Mouse (Mus musculus): Measurements from ENCODE around the gene Arntl.

Gene Arntl

GRCm38 (mm10) chr7:113206644-113207470, at the start of gene Arntl:
Gene Arntl, plus strand, starts transcription at chr7:113207465.
- peak; percentile 98 for DNase-seq (ENCODE audit: low spot score)

GRCm38 (mm10) chr7:113161077-113161698, 46.1 kb upstream of the Arntl start:
- DNase-seq (ENCODE audit: low spot score): no peak

GRCm38 (mm10) chr7:113164719-113165118, 42.5 kb upstream of the Arntl start:
- no peak for DNase-seq (ENCODE audit: low spot score)

GRCm38 (mm10) chr7:113167092-113167491, 40.2 kb upstream of the Arntl start:
- DNase-seq (ENCODE audit: low spot score): peak; percentile 52

- no peak for DNase-seq (ENCODE audit: low spot score)
These were observed 38.7 kb upstream of the Arntl start for GRCm38 (mm10) chr7:113168609-113169008.

- peak; percentile 32 for DNase-seq (ENCODE audit: low spot score)
These were observed 34.8 kb upstream of the Arntl start for GRCm38 (mm10) chr7:113172425-113172824.

GRCm38 (mm10) chr7:113175481-113175880, 31.8 kb upstream of the Arntl start:
- DNase-seq (ENCODE audit: low spot score): no peak

GRCm38 (mm10) chr7:113178073-113178472, 29.2 kb upstream of the Arntl start:
- no peak for DNase-seq (ENCODE audit: low spot score)

GRCm38 (mm10) chr7:113183787-113184186, 23.5 kb upstream of the Arntl start:
- DNase-seq (ENCODE audit: low spot score): no peak

- DNase-seq (ENCODE audit: low spot score): no peak
These were observed 22.2 kb upstream of the Arntl start for GRCm38 (mm10) chr7:113185056-113185455.

GRCm38 (mm10) chr7:113186041-113186800, 21.0 kb upstream of the Arntl start:
- DNase-seq (ENCODE audit: low spot score): no peak

- DNase-seq (ENCODE audit: low spot score): no peak
These were observed 19.2 kb upstream of the Arntl start for GRCm38 (mm10) chr7:113188091-113188490.

- DNase-seq (ENCODE audit: low spot score): no peak
These were observed 18.7 kb upstream of the Arntl start for GRCm38 (mm10) chr7:113188566-113188965.

GRCm38 (mm10) chr7:113191787-113192186, 15.5 kb upstream of the Arntl start:
- no peak for DNase-seq (ENCODE audit: low spot score)

- no peak for DNase-seq (ENCODE audit: low spot score)
These were observed 14.4 kb upstream of the Arntl start for GRCm38 (mm10) chr7:113192714-113193365.

GRCm38 (mm10) chr7:113193872-113194271, 13.4 kb upstream of the Arntl start:
- DNase-seq (ENCODE audit: low spot score): no peak

GRCm38 (mm10) chr7:113195271-113195670, 12.0 kb upstream of the Arntl start:
- DNase-seq (ENCODE audit: low spot score): no peak

GRCm38 (mm10) chr7:113196171-113196570, 11.1 kb upstream of the Arntl start:
- DNase-seq (ENCODE audit: low spot score): no peak

GRCm38 (mm10) chr7:113197161-113197775, 10.0 kb upstream of the Arntl start:
- no peak for DNase-seq (ENCODE audit: low spot score)

- DNase-seq (ENCODE audit: low spot score): peak; percentile 86
These were observed 5.7 kb upstream of the Arntl start for GRCm38 (mm10) chr7:113201584-113201983.

- peak; percentile 36 for DNase-seq (ENCODE audit: low spot score)
These were observed 464 bp downstream of the Arntl start for GRCm38 (mm10) chr7:113207471-113208387.

Measured in adipocyte (in vitro differentiated cells).